Mouse (Mus musculus): Measurements from ENCODE around the gene Fam98a.

The Fam98a gene

GRCm38 (mm10) chr17:75522347-75523065 lies 29.2 kb downstream of the Fam98a start:
- no peak for DNase-seq (ENCODE audit: low spot score)

GRCm38 (mm10) chr17:75521236-75521842 lies 30.4 kb downstream of the Fam98a start:
- DNase-seq (ENCODE audit: low spot score), result no peak

GRCm38 (mm10) chr17:75519239-75519900 lies 32.4 kb downstream of the Fam98a start:
- no peak for DNase-seq (ENCODE audit: low spot score)

- DNase-seq (ENCODE audit: low spot score), result no peak
These were observed 33.4 kb downstream of the Fam98a start for GRCm38 (mm10) chr17:75518181-75518901.

- no peak for DNase-seq (ENCODE audit: low spot score)
These were observed 35.2 kb downstream of the Fam98a start for GRCm38 (mm10) chr17:75516591-75516990.

GRCm38 (mm10) chr17:75509257-75509656 lies 42.5 kb downstream of the Fam98a start:
- DNase-seq (ENCODE audit: low spot score), result no peak

GRCm38 (mm10) chr17:75506708-75507641 lies 44.8 kb downstream of the Fam98a start:
- DNase-seq (ENCODE audit: low spot score), result no peak

- no peak for DNase-seq (ENCODE audit: low spot score)
These were observed 45.6 kb downstream of the Fam98a start for GRCm38 (mm10) chr17:75506097-75506675.

GRCm38 (mm10) chr17:75505053-75505452 lies 46.7 kb downstream of the Fam98a start:
- DNase-seq (ENCODE audit: low spot score), result no peak

- no peak for DNase-seq (ENCODE audit: low spot score)
These were observed 48.7 kb downstream of the Fam98a start for GRCm38 (mm10) chr17:75503031-75503430.

GRCm38 (mm10) chr17:75498241-75498651 lies 53.5 kb downstream of the Fam98a start:
- DNase-seq (ENCODE audit: low spot score), result no peak

- no peak for DNase-seq (ENCODE audit: low spot score)
These were observed 56.5 kb downstream of the Fam98a start for GRCm38 (mm10) chr17:75495213-75495612.

Data from layer of hippocampus, adult 9-10 months (tissue).